Mouse (Mus musculus): Measurements from ENCODE around the gene Phf21a. TPM values are rescaled to one million over a fixed set of nuclear protein-coding genes. Genes with fewer than 3 reads are reported as not detected.
A peak's percentile ranks its signal among the peaks of the same experiment; 100 is the strongest.

Gene Phf21a
- total and polyA plus RNA-seq, 2 experiments from 2014 or later, result 34.4 to 146 TPM

- H3K9me3 ChIP-seq (ENCODE audit: low read length), result no peaks in the 10 kb centered on the region
- H3K9ac ChIP-seq, result no peak overlapping the region
- no peaks in the 10 kb centered on the region for H3K36me3 ChIP-seq (ENCODE audit: insufficient read depth)
- DNase-seq, result peak; percentile 74
- no peak overlapping the region for H3K4me3 ChIP-seq (ENCODE audit: low read depth, low read length)
- H3K4me2 ChIP-seq (ENCODE audit: low read depth), result 0 out of 2 replicates have a peak overlapping the region, but pooled peaks have one; percentile 4
- peak; percentile 91 for ATAC-seq
- H3K27me3 ChIP-seq (ENCODE audit: insufficient read depth, low read length), result no peaks in the 10 kb centered on the region
- no peak for TF ChIP-seq CTCF (IDR thresholded peaks at IDR 0.05; ENCODE audit: low read depth)
- H3K27ac ChIP-seq (ENCODE audit: low read depth, low read length), result peak overlapping the region; percentile 75
- WGBS, result 18% methylated on average over 5 of the region's 5 CpGs
- H3K4me1 ChIP-seq (ENCODE audit: insufficient read depth), result peaks cover 20% of the 10 kb centered on the region
Observed at GRCm38 (mm10) chr2:92301849-92302607, 209.1 kb downstream of the Phf21a start.

GRCm38 (mm10) chr2:92312542-92312941, 219.6 kb downstream of the Phf21a start:
- DNase-seq (no peak), ATAC-seq (no peak)
- H3K27ac ChIP-seq (ENCODE audit: low read depth, low read length), result no peak overlapping the region
- no peak for TF ChIP-seq CTCF (IDR thresholded peaks at IDR 0.05; ENCODE audit: low read depth)
- H3K4me1 ChIP-seq (ENCODE audit: insufficient read depth), result peaks cover 6% of the 10 kb centered on the region; the same call in 1 of the 2 replicates
- H3K4me2 ChIP-seq (ENCODE audit: low read depth), result no peak overlapping the region
- H3K4me3 ChIP-seq (ENCODE audit: low read depth, low read length), result no peak overlapping the region
- H3K9ac ChIP-seq, result no peak overlapping the region
- WGBS, result 56% methylated on average over 4 of the region's 4 CpGs
- H3K27me3 ChIP-seq (ENCODE audit: insufficient read depth, low read length), result no peaks in the 10 kb centered on the region
- no peaks in the 10 kb centered on the region for H3K9me3 ChIP-seq (ENCODE audit: low read length)
- no peaks in the 10 kb centered on the region for H3K36me3 ChIP-seq (ENCODE audit: insufficient read depth)

- 74% methylated on average over 1 of the region's 1 CpGs for WGBS
- ATAC-seq (no peak), DNase-seq (no peak)
- Histone ChIP-seq H3K9ac (no peak overlapping the region), H3K27me3 (ENCODE audit: insufficient read depth, low read length) (no peaks in the 10 kb centered on the region), H3K4me3 (ENCODE audit: low read depth, low read length) (no peak overlapping the region), H3K9me3 (ENCODE audit: low read length) (no peaks in the 10 kb centered on the region), H3K4me2 (ENCODE audit: low read depth) (no peak overlapping the region), H3K27ac (ENCODE audit: low read depth, low read length) (no peak overlapping the region), H3K4me1 (ENCODE audit: insufficient read depth) (peaks cover 6% of the 10 kb centered on the region; the same call in 1 of the 2 replicates), H3K36me3 (ENCODE audit: insufficient read depth) (no peaks in the 10 kb centered on the region)
- TF ChIP-seq CTCF (IDR thresholded peaks at IDR 0.05; ENCODE audit: low read depth), result no peak
Observed at GRCm38 (mm10) chr2:92314031-92314430, 221.1 kb downstream of the Phf21a start.

DNA sequence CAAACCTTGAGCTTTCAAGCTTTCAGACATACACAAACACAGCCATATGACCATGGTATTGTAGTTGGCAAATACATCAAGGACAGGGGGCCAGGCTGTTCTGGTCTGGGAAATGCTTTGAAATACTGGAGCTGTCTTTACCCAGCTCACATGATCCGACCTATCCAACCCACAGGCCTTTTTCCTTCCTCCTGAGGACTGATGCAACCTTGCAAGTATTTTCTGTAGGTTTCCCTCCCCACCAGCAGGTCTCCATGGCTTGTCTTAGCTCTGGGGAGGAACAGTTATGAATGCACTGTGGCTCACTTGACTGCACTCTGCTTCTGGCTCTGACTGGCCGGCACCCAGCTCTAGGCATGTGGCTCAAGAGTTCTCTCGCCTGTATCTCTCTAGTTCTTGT, 223.7 kb downstream of the Phf21a start:
- Histone ChIP-seq H3K27ac (ENCODE audit: low read depth, low read length) (no peak overlapping the region), H3K27me3 (ENCODE audit: insufficient read depth, low read length) (no peaks in the 10 kb centered on the region), H3K4me1 (ENCODE audit: insufficient read depth) (peaks cover 6% of the 10 kb centered on the region; the same call in 1 of the 2 replicates), H3K36me3 (ENCODE audit: insufficient read depth) (no peaks in the 10 kb centered on the region), H3K4me2 (ENCODE audit: low read depth) (no peak overlapping the region), H3K9ac (no peak overlapping the region), H3K9me3 (ENCODE audit: low read length) (no peaks in the 10 kb centered on the region), H3K4me3 (ENCODE audit: low read depth, low read length) (no peak overlapping the region)
- DNase-seq (no peak), ATAC-seq (no peak)
- 74% methylated on average over 3 of the region's 3 CpGs for WGBS
- no peak for TF ChIP-seq CTCF (IDR thresholded peaks at IDR 0.05; ENCODE audit: low read depth)

GRCm38 (mm10) chr2:92317228-92317627, 224.3 kb downstream of the Phf21a start:
- Histone ChIP-seq H3K27ac (ENCODE audit: low read depth, low read length) (no peak overlapping the region), H3K9me3 (ENCODE audit: low read length) (no peaks in the 10 kb centered on the region), H3K4me3 (ENCODE audit: low read depth, low read length) (no peak overlapping the region), H3K36me3 (ENCODE audit: insufficient read depth) (peaks cover 3% of the 10 kb centered on the region; the same call in 1 of the 2 replicates), H3K4me1 (ENCODE audit: insufficient read depth) (peaks cover 3% of the 10 kb centered on the region; the same call in 1 of the 2 replicates), H3K9ac (no peak overlapping the region), H3K27me3 (ENCODE audit: insufficient read depth, low read length) (no peaks in the 10 kb centered on the region), H3K4me2 (ENCODE audit: low read depth) (no peak overlapping the region)
- 85% methylated on average over 5 of the region's 5 CpGs for WGBS
- no peak for ATAC-seq
- DNase-seq, result no peak
- no peak for TF ChIP-seq CTCF (IDR thresholded peaks at IDR 0.05; ENCODE audit: low read depth)

DNA sequence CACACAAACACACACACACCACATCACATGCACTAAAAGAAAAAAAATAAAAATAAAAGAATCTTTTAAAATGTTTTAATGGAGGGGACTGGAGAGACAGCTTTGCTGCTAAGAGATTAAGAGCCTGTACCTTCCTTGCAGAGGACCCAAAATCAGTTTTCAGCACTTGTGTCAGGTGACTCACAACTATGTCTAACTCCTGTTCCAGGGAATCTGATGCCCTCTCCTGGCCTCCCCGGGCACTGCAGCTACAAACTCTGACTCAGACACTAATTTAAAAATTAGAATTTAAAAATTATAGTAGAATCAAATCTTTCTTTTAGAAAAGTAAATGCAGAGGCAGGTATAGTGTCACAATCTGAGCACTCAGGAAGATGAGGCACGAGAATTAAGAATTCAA, 229.8 kb downstream of the Phf21a start:
- no peak overlapping the region for H3K4me3 ChIP-seq (ENCODE audit: low read depth, low read length)
- TF ChIP-seq CTCF (IDR thresholded peaks at IDR 0.05; ENCODE audit: low read depth), result peak; percentile 40; the same call in 1 of the 2 replicates
- no peak overlapping the region for H3K9ac ChIP-seq
- H3K4me1 ChIP-seq (ENCODE audit: insufficient read depth), result no peaks in the 10 kb centered on the region
- DNase-seq, result no peak
- H3K4me2 ChIP-seq (ENCODE audit: low read depth), result no peak overlapping the region
- WGBS, result 90% methylated on average over 2 of the region's 2 CpGs
- no peak overlapping the region for H3K27ac ChIP-seq (ENCODE audit: low read depth, low read length)
- H3K9me3 ChIP-seq (ENCODE audit: low read length), result no peaks in the 10 kb centered on the region
- H3K36me3 ChIP-seq (ENCODE audit: insufficient read depth), result peaks cover 8% of the 10 kb centered on the region; the same call in 1 of the 2 replicates
- no peak for ATAC-seq
- no peaks in the 10 kb centered on the region for H3K27me3 ChIP-seq (ENCODE audit: insufficient read depth, low read length)

DNA sequence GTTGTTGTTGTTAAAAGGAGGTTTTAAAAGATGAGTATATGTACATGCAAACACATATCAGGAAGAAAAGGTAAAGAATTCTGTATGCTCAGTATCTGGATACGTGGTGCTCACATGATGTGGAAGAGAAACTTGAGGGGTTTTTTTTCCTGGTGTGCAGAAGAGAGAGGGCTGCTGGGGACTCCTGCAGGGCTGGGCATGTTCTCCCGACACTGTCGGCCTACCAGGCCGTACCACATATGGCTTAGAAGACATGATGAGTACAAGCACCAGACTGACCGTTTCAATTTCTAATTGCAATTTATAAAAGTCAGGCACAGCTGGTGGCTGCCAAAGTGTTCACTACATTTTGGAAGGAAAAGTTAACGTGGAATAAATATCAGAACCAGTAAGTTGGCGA, 232.8 kb downstream of the Phf21a start:
- Histone ChIP-seq H3K27me3 (ENCODE audit: insufficient read depth, low read length) (no peaks in the 10 kb centered on the region), H3K27ac (ENCODE audit: low read depth, low read length) (no peak overlapping the region), H3K4me3 (ENCODE audit: low read depth, low read length) (no peak overlapping the region), H3K4me2 (ENCODE audit: low read depth) (no peak overlapping the region), H3K4me1 (ENCODE audit: insufficient read depth) (no peaks in the 10 kb centered on the region), H3K36me3 (ENCODE audit: insufficient read depth) (peaks cover 31% of the 10 kb centered on the region), H3K9ac (no peak overlapping the region), H3K9me3 (ENCODE audit: low read length) (no peaks in the 10 kb centered on the region)
- ATAC-seq (no peak), DNase-seq (no peak)
- TF ChIP-seq CTCF (IDR thresholded peaks at IDR 0.05; ENCODE audit: low read depth), result no peak
- WGBS, result 89% methylated on average over 7 of the region's 7 CpGs
